In the genomic region with DNA sequence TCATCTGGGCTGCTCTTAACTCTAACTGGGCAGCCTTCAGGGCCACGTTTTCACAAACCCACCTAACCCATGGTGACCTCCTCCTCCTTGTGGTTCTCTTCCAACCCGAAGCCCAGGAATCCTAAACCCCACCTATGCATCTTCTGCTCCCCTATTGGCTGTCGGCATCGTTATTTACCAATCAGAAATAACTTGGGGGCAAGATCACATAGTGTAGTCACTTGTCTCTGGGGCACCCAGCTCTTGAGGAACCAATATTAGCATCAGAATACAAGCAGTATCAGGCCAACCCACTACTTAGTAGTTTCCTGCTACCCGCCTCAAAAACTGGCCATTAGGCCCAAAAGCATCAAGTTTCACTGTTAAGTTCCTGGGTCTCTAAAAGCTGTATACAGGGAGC, we compare ENCODE assay signal across 14 mouse cellular contexts.
"Had no signal": no experiment of that assay in that cellular context is flagged by ENCODE, and none has a peak within 500 bp of the region (broad histone marks: within the 10 kb centered on the region; RNA-seq: fewer than 3 reads in every experiment).

No protein-coding gene starts in this region.

- H3K4me3 ChIP-seq: limb, embryonic 10.5 days; limb, embryonic 13.5 days; liver, embryonic 12.5 days; midbrain, embryonic 13.5 days; stomach, embryonic 15.5 days had no signal

- H3K27me3 ChIP-seq: limb, embryonic 13.5 days; liver, embryonic 12.5 days; midbrain, embryonic 13.5 days; stomach, embryonic 15.5 days had no signal

- H3K4me2 ChIP-seq: limb, embryonic 13.5 days; liver, embryonic 12.5 days; lung, embryonic 14.5 days; midbrain, embryonic 13.5 days; stomach, embryonic 15.5 days had no signal

- H3K9me3 ChIP-seq: limb, embryonic 10.5 days; limb, embryonic 13.5 days; liver, embryonic 12.5 days; midbrain, embryonic 13.5 days; stomach, embryonic 15.5 days had no signal

- DNase-seq: kidney, adult 18-20 months; kidney, adult 9 months; kidney, postnatal 14 days; kidney, postnatal 4 days; liver; lung, embryonic 14.5 days; thymus, postnatal 25 days had no signal

- H3K36me3 ChIP-seq: limb, embryonic 10.5 days; limb, embryonic 13.5 days; liver, embryonic 12.5 days; midbrain, embryonic 13.5 days; stomach, embryonic 15.5 days had no signal

- H3K9ac ChIP-seq: limb, embryonic 13.5 days; liver, embryonic 12.5 days; lung, embryonic 14.5 days; midbrain, embryonic 13.5 days; stomach, embryonic 15.5 days had no signal

- H3K27ac ChIP-seq: limb, embryonic 10.5 days; limb, embryonic 13.5 days; liver, embryonic 12.5 days; macrophage; midbrain, embryonic 13.5 days; stomach, embryonic 15.5 days had no signal

- H3K4me1 ChIP-seq: midbrain, embryonic 13.5 days had no signal

- ATAC-seq: liver, embryonic 12.5 days; lung, postnatal 0 days; midbrain, embryonic 13.5 days had no signal
